Mouse (Mus musculus) heart, embryonic 16.5 days (tissue): Measurements from ENCODE around the gene Eif3a. TPM values are rescaled to one million over a fixed set of nuclear protein-coding genes. Genes with fewer than 3 reads are reported as not detected.
A peak's percentile ranks its signal among the peaks of the same experiment; 100 is the strongest.

Experiments
- ATAC-seq: fragments of 200-750 bp; cut with Nextera tagmentation; replicated peaks from 2 replicates; pipeline ENCODE4 v1.8.0; 2017; ENCODE audit warnings: moderate number of reproducible peaks; ENCODE audit not compliant: insufficient read depth, low FRiP score; ENCODE audit errors: extremely low read depth
- H3K27ac ChIP-seq: fragments of 300-500 bp; sonication (generic); 2 replicates; pipeline ENCODE4 v1.5.1; 2014; ENCODE audit warnings: mild to moderate bottlenecking, low read length, control low read depth, moderate library complexity
- H3K27me3 ChIP-seq: fragments of 300-500 bp; sonication (generic); 2 replicates; pipeline ENCODE4 v1.6.1; 2014; ENCODE audit warnings: low read length, mixed read lengths; ENCODE audit not compliant: control insufficient read depth, insufficient read depth
- H3K36me3 ChIP-seq: fragments of 300-500 bp; sonication (generic); 2 replicates; pipeline ENCODE4 v1.6.1; 2014; ENCODE audit not compliant: control insufficient read depth, insufficient read depth
- H3K4me1 ChIP-seq: fragments of 300-500 bp; sonication (generic); 2 replicates; pipeline ENCODE4 v1.6.1; 2014; ENCODE audit warnings: low read length, mixed read lengths; ENCODE audit not compliant: control insufficient read depth, insufficient read depth
- H3K4me2 ChIP-seq: fragments of 300-500 bp; sonication (generic); 2 replicates; pipeline ENCODE4 v1.6.1; 2014; ENCODE audit warnings: low read depth, mild to moderate bottlenecking, control low read depth, low read length
- H3K4me3 ChIP-seq: fragments of 300-500 bp; sonication (generic); 2 replicates; pipeline ENCODE4 v1.5.1; 2014; ENCODE audit warnings: mild to moderate bottlenecking, control low read depth, low read length
- H3K9ac ChIP-seq: fragments of 300-500 bp; sonication (generic); 2 replicates; pipeline ENCODE4 v1.6.1; 2014; ENCODE audit warnings: low read length, control low read depth
- H3K9me3 ChIP-seq: fragments of 300-500 bp; sonication (generic); replicated peaks from 2 replicates; pipeline ENCODE4 v1.6.1; 2016; ENCODE audit warnings: low read length; ENCODE audit not compliant: control insufficient read depth
- WGBS: fragments of 180-500 bp; shearing (Covaris S2); extraction: QIAGEN DNeasy Blood & Tissue Kit; methylation state at CpG from one replicate; pipeline ENCODE4 v1.1.7; 2014; 5-methylcytosine and 5-hydroxymethylcytosine counted together
- polyA plus RNA-seq: library from polyadenylated mRNA; unstranded; fragments of >200 nt; fragmentation: Nextera tagmentation; extraction: Ambion mirVana; gene quantifications from 2 replicates; pipeline ENCODE4 v1.2.1, GENCODE M21; 2015

Eif3a gene
- polyA plus RNA-seq, 1 experiment from 2014 or later = 110 TPM

DNA sequence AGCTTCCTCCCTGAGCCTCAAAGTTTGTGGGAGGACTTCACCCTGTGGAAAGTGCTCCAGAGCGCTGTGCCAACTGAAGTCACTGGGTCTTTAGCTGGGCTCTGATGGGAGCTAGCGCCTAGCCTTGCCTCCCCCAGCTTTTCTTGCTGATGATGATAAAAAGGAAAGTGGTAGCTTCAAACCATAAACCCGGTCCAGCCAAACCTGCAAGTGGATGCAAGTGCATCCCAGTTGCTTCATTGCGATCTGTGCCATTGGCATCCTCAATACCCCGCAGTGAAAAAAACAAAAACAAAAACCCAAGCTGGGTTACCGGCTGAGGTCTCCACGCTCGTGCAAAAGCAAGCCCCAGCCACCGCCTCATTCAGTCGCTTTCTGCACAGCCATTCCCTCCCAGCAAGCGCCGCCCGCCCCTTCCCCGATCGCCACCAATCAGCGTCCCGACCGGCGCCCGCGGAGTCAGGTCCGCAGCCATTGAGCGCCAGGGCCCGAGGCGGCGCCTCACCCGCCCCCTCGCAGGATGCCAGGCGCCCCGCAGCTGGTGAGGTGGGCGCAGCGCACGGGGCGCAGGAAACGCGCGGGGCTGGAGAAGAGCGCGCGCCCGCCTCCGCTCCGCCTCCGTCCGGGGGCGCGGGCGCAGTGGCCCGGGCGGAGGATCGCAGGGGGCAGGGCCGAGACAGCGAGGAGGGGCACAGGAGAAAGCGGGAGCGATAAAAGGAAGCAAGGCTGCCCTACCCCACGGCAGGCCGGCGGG is 34.8 kb downstream of the Eif3a start, which contains the start of gene Nanos1:
Gene Nanos1, plus strand, starts transcription at position 550 of the 754 bp plus-strand sequence.
- peak; percentile 92 for ATAC-seq
- Histone ChIP-seq H3K4me2 (peak within 1 kb of the TSS; percentile 90), H3K27me3 (0 out of 2 replicates have a peak, but pooled peaks cover 5% of the 10 kb centered on the region), H3K9me3 (no peaks in the 10 kb centered on the region), H3K4me1 (peaks cover 6% of the 10 kb centered on the region), H3K4me3 (peak within 1 kb of the TSS; percentile 62), H3K9ac (peak within 1 kb of the TSS; percentile 67), H3K27ac (no peak within 1 kb of the TSS), H3K36me3 (peaks cover 5% of the 10 kb centered on the region; the same call in 1 of the 2 replicates)
- WGBS = under 1% methylated on average over 55 of the region's 58 CpGs

DNA sequence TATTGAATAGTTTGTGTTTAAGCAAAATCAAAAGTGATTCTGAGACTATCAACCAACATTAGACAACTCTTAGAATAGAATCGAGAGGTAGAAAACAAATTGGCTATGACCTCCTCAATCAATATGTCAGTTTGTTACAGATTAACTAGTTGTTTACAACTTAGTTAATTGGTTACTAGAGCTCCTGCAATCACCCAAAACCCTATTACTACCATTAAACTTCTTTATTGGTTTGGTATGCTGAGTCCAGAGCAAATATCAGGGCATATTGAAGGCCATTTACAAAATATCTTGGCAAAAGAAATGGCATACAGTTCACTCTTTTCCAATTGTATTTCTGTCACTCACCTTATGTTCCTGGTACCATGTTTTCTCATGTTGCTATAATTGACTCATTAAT is 42.7 kb downstream of the Eif3a start:
- Histone ChIP-seq H3K9ac (no peak overlapping the region), H3K4me2 (no peak overlapping the region), H3K4me3 (no peak overlapping the region), H3K4me1 (no peaks in the 10 kb centered on the region), H3K9me3 (no peaks in the 10 kb centered on the region), H3K36me3 (no peaks in the 10 kb centered on the region), H3K27ac (no peak overlapping the region), H3K27me3 (no peaks in the 10 kb centered on the region)
- ATAC-seq = no peak
- WGBS = 71% methylated on average over 1 of the region's 1 CpGs

DNA sequence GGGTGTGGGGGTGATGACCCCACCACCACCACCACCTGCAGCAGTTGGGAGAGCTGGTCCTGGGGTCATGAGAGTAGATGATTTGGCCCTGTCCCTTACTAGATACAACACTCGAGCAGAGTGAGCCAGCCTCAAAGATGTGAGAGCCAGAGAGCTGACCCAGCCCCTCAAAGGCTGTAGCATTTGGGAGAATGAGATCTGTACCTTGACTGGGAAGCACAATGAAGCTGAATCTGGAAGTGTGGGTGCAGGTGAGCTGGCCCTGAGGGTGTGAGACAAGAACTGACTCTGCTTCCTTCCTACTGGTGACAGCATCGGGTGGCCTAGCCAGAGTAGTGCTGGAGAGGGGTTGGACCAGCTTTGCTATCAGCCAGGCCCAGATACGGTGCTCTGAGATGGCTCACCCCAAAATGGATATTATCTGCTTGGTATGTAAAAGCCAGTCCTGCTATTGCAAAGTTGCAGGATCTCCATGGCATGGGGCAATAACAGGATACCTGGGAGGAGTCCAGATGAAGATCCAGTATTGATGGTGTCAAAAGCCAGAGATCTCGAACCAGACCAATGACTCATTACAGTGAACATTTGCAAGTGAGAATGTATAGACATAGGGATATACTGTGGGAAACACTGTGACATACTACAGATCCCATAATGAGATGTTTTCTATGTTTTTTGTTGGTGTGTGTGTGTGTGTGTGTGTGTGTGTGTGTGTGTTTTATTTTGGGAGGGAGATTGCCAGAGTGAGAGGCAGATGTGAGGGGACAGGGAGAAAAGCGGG is 46.5 kb downstream of the Eif3a start:
- Histone ChIP-seq H3K9me3 (no peaks in the 10 kb centered on the region), H3K36me3 (no peaks in the 10 kb centered on the region), H3K27ac (no peak overlapping the region), H3K27me3 (no peaks in the 10 kb centered on the region), H3K4me2 (no peak overlapping the region), H3K4me1 (no peaks in the 10 kb centered on the region), H3K9ac (no peak overlapping the region), H3K4me3 (no peak overlapping the region)
- no peak for ATAC-seq
- 56% methylated on average over 5 of the region's 5 CpGs for WGBS

DNA sequence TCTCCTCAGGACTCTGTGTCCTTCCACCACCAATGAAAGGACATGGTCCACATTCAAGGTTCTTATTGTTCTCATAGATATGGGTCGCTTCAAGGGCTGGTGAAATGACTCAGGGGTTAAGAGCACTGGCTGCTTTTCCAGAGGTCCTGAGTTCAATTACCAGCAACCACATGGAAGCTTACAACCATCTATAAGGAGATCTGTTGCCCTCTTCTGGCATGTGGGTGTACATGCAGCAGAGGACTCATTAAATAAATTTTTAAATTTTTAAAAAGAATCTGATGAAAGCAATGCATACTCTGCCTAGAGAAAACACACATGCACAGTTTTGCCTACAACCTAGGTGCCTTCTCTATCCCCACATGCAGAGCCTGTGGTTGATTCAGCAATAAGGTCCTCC is 49.9 kb downstream of the Eif3a start:
- Histone ChIP-seq H3K4me1 (no peaks in the 10 kb centered on the region), H3K27me3 (no peaks in the 10 kb centered on the region), H3K9ac (no peak overlapping the region), H3K9me3 (no peaks in the 10 kb centered on the region), H3K36me3 (no peaks in the 10 kb centered on the region), H3K4me2 (no peak overlapping the region), H3K27ac (no peak overlapping the region), H3K4me3 (no peak overlapping the region)
- ATAC-seq = no peak
- 58% methylated on average over 1 of the region's 1 CpGs for WGBS

DNA sequence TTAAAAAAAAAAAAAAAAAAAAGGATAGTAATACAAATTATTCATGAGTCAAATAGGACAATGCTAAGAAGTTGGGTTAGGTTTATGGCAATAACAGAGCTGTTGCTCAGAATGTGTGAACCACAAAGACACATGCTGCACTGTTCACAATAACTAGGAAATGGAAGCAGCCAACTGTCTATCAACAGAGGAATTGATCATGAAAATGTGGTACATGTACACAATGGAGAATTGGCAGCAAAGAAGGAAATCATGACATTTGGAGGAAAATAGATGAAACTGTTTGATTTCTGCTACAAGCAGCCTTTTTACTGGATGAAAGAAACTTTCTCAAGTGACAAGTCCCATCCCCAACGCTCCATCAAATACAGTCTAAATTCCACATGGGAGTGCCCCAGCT is 58.5 kb downstream of the Eif3a start:
- H3K27me3 ChIP-seq = no peaks in the 10 kb centered on the region
- H3K9me3 ChIP-seq = no peaks in the 10 kb centered on the region
- no peak overlapping the region for H3K9ac ChIP-seq
- no peak for ATAC-seq
- WGBS = 73% methylated on average over 1 of the region's 1 CpGs
- H3K36me3 ChIP-seq = no peaks in the 10 kb centered on the region
- H3K4me1 ChIP-seq = no peaks in the 10 kb centered on the region
- no peak overlapping the region for H3K27ac ChIP-seq
- H3K4me2 ChIP-seq = no peak overlapping the region
- H3K4me3 ChIP-seq = no peak overlapping the region

DNA sequence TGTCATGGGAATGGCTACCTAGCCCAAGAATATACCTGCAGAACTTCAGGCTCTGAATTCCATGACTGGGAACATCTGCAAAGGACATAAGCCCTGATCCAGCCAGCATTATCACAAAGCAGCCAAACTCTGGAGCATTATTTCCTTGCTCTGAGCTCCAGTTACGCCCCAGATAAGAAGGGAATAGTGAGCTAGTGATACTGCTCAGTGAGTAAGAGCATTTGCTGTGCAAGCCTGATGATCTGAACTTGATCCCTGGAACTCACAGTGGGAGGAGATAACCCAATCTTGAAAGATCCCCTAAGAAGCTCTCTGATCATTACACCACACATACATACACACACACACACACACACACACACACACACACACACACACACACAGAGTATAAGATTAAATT is 59.2 kb downstream of the Eif3a start:
- Histone ChIP-seq H3K9me3 (no peaks in the 10 kb centered on the region), H3K36me3 (no peaks in the 10 kb centered on the region), H3K27ac (no peak overlapping the region), H3K4me1 (no peaks in the 10 kb centered on the region), H3K4me2 (no peak overlapping the region), H3K9ac (no peak overlapping the region), H3K27me3 (no peaks in the 10 kb centered on the region), H3K4me3 (no peak overlapping the region)
- ATAC-seq = no peak
- WGBS = 53% methylated on average over 1 of the region's 1 CpGs

DNA sequence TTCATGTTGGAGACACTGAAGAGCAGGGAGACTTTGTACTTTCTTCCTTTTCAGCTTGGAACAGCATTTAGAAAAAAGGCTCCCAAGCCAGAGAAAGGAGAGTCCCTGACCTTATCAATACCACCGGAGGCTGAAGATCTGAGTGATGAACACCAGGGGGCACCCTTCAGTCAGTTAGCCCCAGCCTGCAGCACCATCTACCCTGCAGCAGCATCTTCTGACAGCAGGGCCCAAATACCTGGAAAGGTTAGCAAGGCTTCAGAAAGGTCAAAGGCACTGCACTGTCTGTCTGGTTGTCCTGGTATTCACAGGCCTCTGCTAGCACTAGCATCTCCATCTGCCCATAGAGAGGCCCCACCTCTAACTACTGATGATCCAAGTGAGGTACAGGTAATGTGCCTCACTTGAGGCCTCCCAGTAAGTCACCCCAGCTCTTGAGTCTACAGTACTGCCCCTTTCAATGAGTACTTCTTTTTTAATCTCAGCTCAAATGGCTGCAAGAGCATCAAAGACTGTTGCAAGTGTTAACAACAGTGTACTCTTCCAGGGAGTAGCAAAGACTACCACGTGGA is 60.1 kb downstream of the Eif3a start:
- no peaks in the 10 kb centered on the region for H3K9me3 ChIP-seq
- 45% methylated on average over 2 of the region's 2 CpGs for WGBS
- no peaks in the 10 kb centered on the region for H3K36me3 ChIP-seq
- ATAC-seq = no peak
- no peaks in the 10 kb centered on the region for H3K4me1 ChIP-seq
- H3K27me3 ChIP-seq = no peaks in the 10 kb centered on the region
- no peak overlapping the region for H3K9ac ChIP-seq
- no peak overlapping the region for H3K4me2 ChIP-seq
- H3K27ac ChIP-seq = no peak overlapping the region
- no peak overlapping the region for H3K4me3 ChIP-seq

DNA sequence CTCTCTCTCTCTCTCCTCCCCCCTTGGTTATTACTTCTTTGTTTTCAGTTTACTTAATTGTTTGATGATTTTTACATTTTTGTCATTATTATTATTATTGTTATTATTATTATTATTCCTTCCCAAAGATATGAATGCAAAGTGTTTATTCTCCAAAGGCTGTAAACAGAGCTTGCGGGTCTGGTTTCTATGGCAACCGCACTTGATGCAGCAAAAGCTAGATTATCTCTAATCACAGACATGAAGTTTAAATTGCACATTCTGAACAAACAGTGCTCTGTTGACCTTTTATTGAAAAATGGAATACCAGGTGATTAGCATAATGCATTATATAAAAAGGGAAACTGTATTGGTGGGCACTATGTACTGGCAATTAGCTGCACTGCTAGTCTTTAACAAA is 74.1 kb downstream of the Eif3a start:
- Histone ChIP-seq H3K9me3 (no peaks in the 10 kb centered on the region), H3K4me1 (no peaks in the 10 kb centered on the region), H3K36me3 (no peaks in the 10 kb centered on the region), H3K4me2 (no peak overlapping the region), H3K27me3 (no peaks in the 10 kb centered on the region), H3K27ac (no peak overlapping the region), H3K9ac (no peak overlapping the region), H3K4me3 (no peak overlapping the region)
- 92% methylated on average over 2 of the region's 2 CpGs for WGBS
- ATAC-seq = no peak

DNA sequence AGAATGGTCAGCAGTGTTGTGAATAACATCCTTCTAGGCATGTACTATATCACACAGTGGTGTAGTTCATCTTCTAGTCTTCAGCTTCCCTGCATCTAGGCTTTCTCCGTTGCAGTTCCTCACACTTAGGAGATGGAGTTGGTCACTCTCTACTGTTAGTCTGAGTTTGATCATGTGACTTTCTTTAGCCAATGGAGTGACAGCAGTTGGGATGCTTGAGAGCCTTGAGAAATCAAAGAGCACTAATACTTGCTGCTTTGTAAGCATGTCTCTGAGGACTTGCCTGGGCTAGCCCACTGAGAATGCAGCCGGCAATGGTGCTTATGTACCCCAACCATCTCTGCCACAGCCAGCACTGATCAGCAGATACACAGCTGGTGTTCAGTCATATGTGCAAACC is 77.9 kb downstream of the Eif3a start:
- ATAC-seq = no peak
- no peak overlapping the region for H3K4me3 ChIP-seq
- H3K9me3 ChIP-seq = no peaks in the 10 kb centered on the region
- 80% methylated on average over 2 of the region's 2 CpGs for WGBS
- H3K36me3 ChIP-seq = no peaks in the 10 kb centered on the region
- no peaks in the 10 kb centered on the region for H3K4me1 ChIP-seq
- no peak overlapping the region for H3K9ac ChIP-seq
- no peaks in the 10 kb centered on the region for H3K27me3 ChIP-seq
- no peak overlapping the region for H3K4me2 ChIP-seq
- H3K27ac ChIP-seq = no peak overlapping the region
